Mouse (Mus musculus) heart, embryonic 13.5 days (tissue): ENCODE measurements around the gene Rfx4. TPM values are rescaled to one million over a fixed set of nuclear protein-coding genes. Genes with fewer than 3 reads are reported as not detected.

ENCODE experiments used
- ATAC-seq: fragments of 200-750 bp; cut with Nextera tagmentation; 2 replicates; pipeline ENCODE4 v1.8.0; 2017; ENCODE audit warnings: moderate TSS enrichment; ENCODE audit not compliant: insufficient number of reproducible peaks, low FRiP score, low TSS enrichment; ENCODE audit errors: extremely low read depth
- H3K27ac ChIP-seq: fragments of 300-500 bp; sonication (generic); replicated peaks from 2 replicates; pipeline ENCODE4 v1.5.1; 2015; ENCODE audit warnings: moderate library complexity, mild to moderate bottlenecking, inconsistent platforms
- H3K27me3 ChIP-seq: fragments of 300-500 bp; sonication (generic); replicated peaks from 2 replicates; pipeline ENCODE4 v1.6.1; 2015; ENCODE audit warnings: mild to moderate bottlenecking, inconsistent platforms
- H3K36me3 ChIP-seq: fragments of 300-500 bp; sonication (generic); 2 replicates; pipeline ENCODE4 v1.6.1; 2015; ENCODE audit warnings: mild to moderate bottlenecking, inconsistent platforms
- H3K4me1 ChIP-seq: fragments of 300-500 bp; sonication (generic); 2 replicates; pipeline ENCODE4 v1.6.1; 2015; ENCODE audit warnings: inconsistent platforms
- H3K4me2 ChIP-seq: fragments of 300-500 bp; sonication (generic); 2 replicates; pipeline ENCODE4 v1.6.1; 2015; ENCODE audit warnings: inconsistent platforms, mild to moderate bottlenecking, moderate library complexity
- H3K4me3 ChIP-seq: fragments of 300-500 bp; sonication (generic); 2 replicates; pipeline ENCODE4 v1.5.1; 2015; ENCODE audit warnings: moderate library complexity, mild to moderate bottlenecking, inconsistent platforms
- H3K9ac ChIP-seq: fragments of 300-500 bp; sonication (generic); 2 replicates; pipeline ENCODE4 v1.6.1; 2015; ENCODE audit warnings: inconsistent platforms, mild to moderate bottlenecking, moderate library complexity
- H3K9me3 ChIP-seq: fragments of 300-500 bp; sonication (generic); 2 replicates; pipeline ENCODE4 v1.6.1; 2016; ENCODE audit warnings: inconsistent platforms
- WGBS: fragments of 180-500 bp; shearing (Covaris S2); methylation state at CpG from one replicate; pipeline ENCODE4 v1.1.7; 2015; ENCODE audit warnings: mixed read lengths; 5-methylcytosine and 5-hydroxymethylcytosine counted together
- polyA plus RNA-seq: library from polyadenylated mRNA; unstranded; fragments of >200 nt; fragmentation: Nextera tagmentation; extraction: Ambion mirVana; gene quantifications from 2 replicates; pipeline ENCODE4 v1.2.1, GENCODE M21; 2015

The Rfx4 gene
- polyA plus RNA-seq, 1 experiment from 2014 or later, result not detected

DNA sequence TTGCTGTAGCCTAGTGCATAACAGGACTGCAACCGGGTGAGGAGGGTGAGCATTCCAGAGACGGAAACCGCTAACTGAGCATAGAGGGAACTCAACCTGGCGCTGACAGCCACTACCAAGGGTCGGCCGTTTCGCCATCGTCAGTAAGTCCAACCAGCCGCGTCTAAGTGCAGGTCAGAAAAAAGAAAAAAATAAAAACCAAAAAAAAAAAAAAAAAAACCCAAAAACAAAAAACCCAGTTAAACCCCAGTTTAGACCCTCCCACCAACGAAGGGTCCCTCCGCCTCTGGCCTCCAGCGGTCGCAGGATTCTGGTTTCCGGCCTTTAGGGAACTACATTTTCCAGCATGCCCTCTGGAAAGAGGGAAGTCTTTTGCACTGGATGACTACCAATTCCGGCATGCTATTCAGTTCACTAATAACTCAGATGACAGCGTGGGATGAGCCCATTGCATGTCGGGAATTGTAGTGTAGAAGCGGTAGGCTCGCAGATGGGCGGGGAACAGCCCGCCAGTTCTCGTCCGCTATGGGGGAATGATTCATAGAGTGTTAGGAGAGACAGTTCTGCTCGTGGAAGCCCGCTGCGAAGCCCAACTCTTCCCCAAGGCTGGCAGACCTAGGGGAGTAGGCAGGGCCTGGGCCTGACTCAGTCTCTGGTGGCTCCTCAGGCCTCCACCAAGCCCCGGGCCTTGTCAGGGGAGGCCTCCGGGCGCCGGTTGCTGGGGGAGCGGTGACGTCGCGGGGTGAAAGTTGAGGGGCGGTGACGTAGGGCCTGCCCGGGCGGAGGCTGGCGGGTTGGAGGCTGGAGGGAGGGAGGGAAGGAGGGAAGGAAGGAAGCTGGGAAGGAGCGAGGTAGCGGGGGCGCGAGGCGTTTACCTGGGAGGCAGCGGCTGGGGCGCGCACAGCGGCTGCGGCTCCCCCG is 161.2 kb downstream of the Rfx4 start, which contains the start of gene Ric8b:
Gene Ric8b (plus strand): TSS at position 807 of the 921 bp plus-strand sequence.
- no peaks in the 10 kb centered on the region for H3K27me3 ChIP-seq
- peak within 1 kb of the TSS; percentile 92 for H3K4me2 ChIP-seq
- peak; percentile 93 for ATAC-seq
- H3K9ac ChIP-seq, result peak within 1 kb of the TSS; percentile 93
- under 1% methylated on average over 51 of the region's 51 CpGs for WGBS
- peaks cover 31% of the 10 kb centered on the region for H3K4me1 ChIP-seq
- H3K9me3 ChIP-seq, result no peaks in the 10 kb centered on the region
- peak within 1 kb of the TSS; percentile 87 for H3K4me3 ChIP-seq
- H3K36me3 ChIP-seq, result no peaks in the 10 kb centered on the region
- peak within 1 kb of the TSS; percentile 97 for H3K27ac ChIP-seq

DNA sequence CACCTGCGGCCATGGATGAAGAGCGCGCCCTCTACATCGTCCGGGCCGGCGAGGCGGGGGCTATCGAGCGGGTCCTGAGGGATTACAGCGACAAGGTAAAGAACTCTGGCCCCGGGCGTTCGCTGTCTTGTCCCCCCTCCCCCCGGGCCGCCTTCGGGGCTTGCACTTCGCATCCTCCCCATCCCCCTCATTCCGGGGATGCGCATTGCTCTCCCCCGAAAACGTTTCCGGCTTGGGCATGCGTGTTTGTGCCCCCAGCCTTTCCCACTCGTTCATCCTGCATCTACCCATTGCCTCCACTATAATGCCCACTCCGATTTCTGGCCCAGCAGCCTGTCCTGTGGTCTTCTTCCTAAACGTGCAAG is 161.9 kb downstream of the Rfx4 start:
- Histone ChIP-seq H3K4me2 (peak overlapping the region; percentile 92), H3K4me1 (peaks cover 33% of the 10 kb centered on the region), H3K27me3 (no peaks in the 10 kb centered on the region), H3K9me3 (no peaks in the 10 kb centered on the region), H3K4me3 (peak overlapping the region; percentile 87), H3K27ac (peak overlapping the region; percentile 97), H3K36me3 (no peaks in the 10 kb centered on the region), H3K9ac (peak overlapping the region; percentile 93)
- ATAC-seq, result no peak
- WGBS, result under 1% methylated on average over 27 of the region's 27 CpGs

DNA sequence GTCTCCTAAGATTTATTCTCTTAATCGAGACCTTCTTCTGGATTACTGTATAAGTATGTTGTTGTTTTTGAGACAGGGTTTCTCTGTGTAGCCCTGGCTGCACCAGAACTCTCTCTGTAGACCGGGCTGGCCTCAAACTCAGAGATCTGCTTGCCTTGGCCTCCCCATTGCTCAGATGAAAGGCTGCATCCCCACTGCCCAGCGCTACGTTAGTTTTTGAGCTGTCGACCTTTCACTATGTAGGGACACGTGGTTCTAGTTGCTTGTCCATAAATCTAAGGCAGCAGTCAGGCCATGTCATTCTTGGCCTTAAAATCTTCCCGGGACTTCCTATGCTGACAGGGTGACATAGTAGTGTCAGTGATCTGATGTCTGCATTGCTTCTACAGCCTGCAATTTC is 170.5 kb downstream of the Rfx4 start:
- H3K36me3 ChIP-seq, result peaks cover 34% of the 10 kb centered on the region
- 82% methylated on average over 7 of the region's 7 CpGs for WGBS
- H3K9ac ChIP-seq, result no peak overlapping the region
- H3K4me3 ChIP-seq, result no peak overlapping the region
- H3K27ac ChIP-seq, result no peak overlapping the region
- ATAC-seq, result no peak
- no peaks in the 10 kb centered on the region for H3K9me3 ChIP-seq
- peaks cover 21% of the 10 kb centered on the region for H3K4me1 ChIP-seq
- no peaks in the 10 kb centered on the region for H3K27me3 ChIP-seq
- no peak overlapping the region for H3K4me2 ChIP-seq

DNA sequence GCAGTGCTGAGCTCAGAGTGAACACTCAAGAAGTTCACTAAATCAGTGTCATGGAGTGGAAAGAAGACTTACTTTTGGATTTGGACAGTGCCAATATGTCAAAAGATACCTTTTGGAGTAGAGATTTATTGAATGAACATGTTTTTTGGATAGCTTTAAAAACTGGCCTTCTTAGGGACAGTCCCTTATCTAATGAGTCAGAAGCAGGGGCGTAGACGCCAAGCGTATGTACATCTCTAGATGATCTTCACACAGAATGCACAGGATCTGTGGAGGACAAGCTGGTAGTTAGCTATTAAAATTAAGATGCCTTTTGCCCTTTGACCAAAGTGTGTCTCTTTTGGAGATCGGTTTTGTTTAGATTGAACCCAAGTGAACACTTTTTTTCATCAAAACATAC is 171.0 kb downstream of the Rfx4 start:
- no peak for ATAC-seq
- H3K4me3 ChIP-seq, result no peak overlapping the region
- no peak overlapping the region for H3K27ac ChIP-seq
- no peaks in the 10 kb centered on the region for H3K27me3 ChIP-seq
- peaks cover 34% of the 10 kb centered on the region for H3K36me3 ChIP-seq
- H3K9me3 ChIP-seq, result no peaks in the 10 kb centered on the region
- peaks cover 21% of the 10 kb centered on the region for H3K4me1 ChIP-seq
- H3K9ac ChIP-seq, result no peak overlapping the region
- 88% methylated on average over 4 of the region's 4 CpGs for WGBS
- H3K4me2 ChIP-seq, result no peak overlapping the region

DNA sequence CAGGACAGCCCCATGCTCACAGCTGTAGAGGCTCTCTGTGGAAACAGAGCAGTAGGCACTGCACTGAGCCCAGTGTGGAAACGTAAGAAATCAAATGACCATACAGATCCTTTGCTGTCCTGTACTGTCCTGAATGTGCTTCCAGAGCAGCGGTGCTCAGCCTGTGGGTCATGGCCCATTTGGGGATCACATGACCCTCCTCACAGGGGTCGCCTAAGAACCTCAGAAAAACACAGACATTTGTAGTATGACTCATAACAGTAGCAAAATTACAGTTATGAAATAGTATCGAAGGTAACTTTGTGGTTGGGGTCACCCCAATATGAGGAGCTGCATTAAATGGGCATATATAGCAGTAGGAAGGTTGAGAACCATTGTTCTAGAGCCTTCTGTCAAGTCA is 172.6 kb downstream of the Rfx4 start:
- H3K27me3 ChIP-seq, result no peaks in the 10 kb centered on the region
- 84% methylated on average over 4 of the region's 4 CpGs for WGBS
- no peak overlapping the region for H3K9ac ChIP-seq
- H3K4me2 ChIP-seq, result no peak overlapping the region
- ATAC-seq, result no peak
- H3K36me3 ChIP-seq, result peaks cover 34% of the 10 kb centered on the region
- H3K9me3 ChIP-seq, result no peaks in the 10 kb centered on the region
- H3K27ac ChIP-seq, result no peak overlapping the region
- H3K4me3 ChIP-seq, result no peak overlapping the region
- peaks cover 17% of the 10 kb centered on the region for H3K4me1 ChIP-seq

DNA sequence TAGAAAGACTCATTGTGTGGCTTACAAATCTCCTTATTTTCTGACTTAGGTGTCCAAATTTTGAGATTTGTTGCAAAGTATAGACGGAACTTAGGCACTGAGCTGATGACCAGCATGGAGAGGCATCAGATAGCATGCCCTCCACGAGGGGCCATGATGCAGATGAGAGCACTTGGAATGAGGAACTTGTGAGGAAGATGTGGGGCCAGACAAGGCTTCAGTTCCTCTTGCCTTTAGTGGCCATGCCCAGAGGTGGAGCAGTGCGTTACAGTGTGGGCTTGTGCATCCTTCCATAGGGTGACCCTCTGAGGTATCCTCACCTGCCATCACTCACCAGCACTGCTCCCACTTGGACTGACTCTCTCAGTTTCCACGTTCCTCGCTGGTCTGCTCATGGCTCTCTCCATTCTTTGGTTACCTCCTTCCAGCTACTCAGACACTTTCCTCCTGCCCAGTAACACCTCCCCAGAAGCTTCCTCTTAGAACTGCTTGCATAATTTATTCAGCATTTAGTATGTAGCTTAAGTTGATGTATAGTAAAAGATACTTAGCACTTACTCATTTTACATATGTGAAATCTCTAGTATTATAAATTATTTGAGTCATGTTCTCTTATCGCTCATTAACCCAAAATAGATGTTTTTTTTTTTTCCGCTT is 179.8 kb downstream of the Rfx4 start:
- H3K4me2 ChIP-seq, result no peak overlapping the region
- no peaks in the 10 kb centered on the region for H3K27me3 ChIP-seq
- WGBS, result 74% methylated on average over 7 of the region's 7 CpGs

DNA sequence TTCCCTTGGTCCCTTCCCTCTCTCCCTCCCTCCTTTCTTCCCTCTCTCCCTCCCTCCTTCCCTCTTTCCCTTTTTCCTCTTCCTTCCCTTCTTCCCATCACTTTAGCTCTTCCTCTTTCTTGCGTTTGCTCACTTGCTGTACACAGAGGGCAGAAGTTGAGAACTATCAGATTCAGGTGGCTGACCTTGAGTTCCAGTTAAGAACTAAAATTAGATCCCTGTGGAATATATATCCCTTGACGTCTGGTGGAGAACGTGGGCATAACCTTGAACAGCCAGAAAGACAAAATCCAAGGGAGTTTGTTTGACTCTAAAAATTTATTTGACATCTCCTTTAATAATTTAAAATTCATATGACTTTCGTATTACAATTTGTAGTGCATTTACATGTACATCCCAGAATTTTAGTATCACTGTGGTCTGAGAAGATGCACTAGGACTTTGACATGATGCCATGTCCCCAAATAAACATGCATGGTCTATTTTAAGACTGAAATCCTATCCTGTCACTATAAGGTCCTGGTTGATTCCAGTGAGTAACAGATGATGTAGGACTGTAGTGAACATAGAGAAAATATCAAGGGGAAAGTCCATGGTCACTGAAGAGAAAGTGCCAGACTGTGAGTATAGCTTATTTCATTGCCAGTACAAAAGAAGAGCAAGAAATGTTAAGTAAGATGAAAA is 181.1 kb downstream of the Rfx4 start:
- no peak for ATAC-seq
- Histone ChIP-seq H3K4me3 (no peak overlapping the region), H3K27ac (peak overlapping the region; percentile 65), H3K36me3 (peaks cover 7% of the 10 kb centered on the region; the same call in 1 of the 2 replicates), H3K4me2 (peak overlapping the region; percentile 23), H3K9ac (no peak overlapping the region), H3K27me3 (no peaks in the 10 kb centered on the region), H3K9me3 (no peaks in the 10 kb centered on the region), H3K4me1 (peaks cover 46% of the 10 kb centered on the region)
- 45% methylated on average over 4 of the region's 4 CpGs for WGBS

More for the DNA sequence above, 179.8 kb downstream of the Rfx4 start:
- Histone ChIP-seq H3K27ac (no peak overlapping the region), H3K36me3 (peaks cover 7% of the 10 kb centered on the region; the same call in 1 of the 2 replicates), H3K4me1 (peaks cover 46% of the 10 kb centered on the region), H3K9me3 (no peaks in the 10 kb centered on the region), H3K4me3 (no peak overlapping the region), H3K9ac (no peak overlapping the region)
- no peak for ATAC-seq

DNA sequence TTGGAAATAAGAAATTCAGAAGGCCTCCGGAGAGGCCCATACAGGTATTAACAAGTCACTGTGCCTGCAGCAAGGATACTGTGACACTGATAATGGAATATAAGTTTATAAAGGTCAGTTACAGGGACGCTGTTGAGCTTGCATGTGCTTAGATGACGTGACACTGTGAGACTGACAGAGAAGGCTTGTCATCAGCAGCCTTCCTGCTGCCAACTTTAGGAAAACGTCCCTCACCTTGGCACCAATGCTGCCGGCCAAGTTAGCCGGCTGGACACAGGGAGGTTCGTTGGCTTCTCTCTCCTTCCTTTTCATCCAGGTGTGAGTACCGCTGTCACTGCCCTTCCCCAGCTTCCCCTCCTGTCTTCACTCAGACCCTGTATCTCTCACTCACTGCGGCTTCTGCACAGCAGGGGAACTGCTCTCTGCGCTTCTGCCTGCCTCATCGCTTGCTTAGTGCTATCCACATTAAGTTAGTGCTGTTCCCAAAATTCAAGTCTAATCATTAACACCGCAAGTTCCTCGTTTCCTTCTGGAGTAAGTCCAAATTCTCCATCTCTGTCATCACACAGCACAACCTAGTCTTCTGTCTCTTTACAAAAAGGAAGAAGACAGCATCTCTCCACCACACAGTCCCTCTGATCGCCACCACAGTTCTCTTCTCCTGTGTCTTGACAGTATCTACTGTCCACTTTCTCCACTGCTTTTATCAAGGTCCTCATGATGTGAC is 182.4 kb downstream of the Rfx4 start:
- H3K27ac ChIP-seq, result peak overlapping the region; percentile 61; the same call in 1 of the 2 replicates
- H3K36me3 ChIP-seq, result peaks cover 7% of the 10 kb centered on the region; the same call in 1 of the 2 replicates
- H3K4me2 ChIP-seq, result no peak overlapping the region
- 56% methylated on average over 14 of the region's 14 CpGs for WGBS
- ATAC-seq, result no peak
- H3K9me3 ChIP-seq, result no peaks in the 10 kb centered on the region
- peak overlapping the region; percentile 25; the same call in 1 of the 2 replicates for H3K9ac ChIP-seq
- H3K4me1 ChIP-seq, result peaks cover 51% of the 10 kb centered on the region
- no peak overlapping the region for H3K4me3 ChIP-seq
- H3K27me3 ChIP-seq, result no peaks in the 10 kb centered on the region

DNA sequence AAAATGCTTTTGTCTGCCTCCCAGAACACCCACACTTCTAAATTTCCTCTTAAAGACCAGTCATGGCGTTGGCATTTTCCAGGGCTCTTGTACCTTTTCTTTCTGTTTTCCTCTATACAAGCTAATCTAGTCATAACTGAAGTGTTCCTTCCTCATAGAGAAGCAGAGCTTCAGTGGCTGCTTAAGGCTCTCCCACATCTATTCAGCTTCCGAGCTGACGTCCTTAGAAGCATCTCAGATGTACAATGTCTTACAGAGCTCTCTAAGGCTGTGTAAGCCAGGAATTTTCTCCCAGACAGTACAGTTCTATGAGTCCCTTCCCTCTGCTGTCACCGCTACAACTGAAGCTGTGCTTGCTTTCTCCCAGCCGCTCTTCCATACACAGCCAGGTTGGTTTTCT is 183.0 kb downstream of the Rfx4 start:
- peaks cover 7% of the 10 kb centered on the region; the same call in 1 of the 2 replicates for H3K36me3 ChIP-seq
- WGBS, result 76% methylated on average over 5 of the region's 5 CpGs
- no peak overlapping the region for H3K4me2 ChIP-seq
- H3K4me1 ChIP-seq, result peaks cover 51% of the 10 kb centered on the region
- no peaks in the 10 kb centered on the region for H3K27me3 ChIP-seq
- no peak for ATAC-seq
- peak overlapping the region; percentile 20; the same call in 1 of the 2 replicates for H3K27ac ChIP-seq
- no peaks in the 10 kb centered on the region for H3K9me3 ChIP-seq
- peak overlapping the region; percentile 47; the same call in 1 of the 2 replicates for H3K9ac ChIP-seq
- H3K4me3 ChIP-seq, result no peak overlapping the region

DNA sequence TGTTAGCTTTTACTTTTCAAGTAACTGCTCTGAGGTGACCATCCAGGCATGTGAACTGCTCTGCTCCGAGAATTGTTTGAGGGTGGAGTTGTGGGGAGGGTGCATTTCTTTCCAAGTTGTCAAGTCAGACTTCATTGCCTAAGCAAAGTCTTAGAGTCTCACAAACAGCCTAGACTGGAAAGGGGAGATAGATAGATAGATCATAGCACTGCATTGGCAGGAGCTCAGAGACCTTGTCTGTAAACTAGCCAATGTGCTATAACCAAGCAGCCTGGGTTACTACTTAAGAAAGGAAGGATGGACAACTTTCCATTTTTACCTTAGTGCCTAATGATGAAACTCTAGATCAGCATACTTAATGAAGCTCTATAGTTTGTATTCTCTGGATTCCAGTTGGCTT is 184.5 kb downstream of the Rfx4 start:
- H3K4me2 ChIP-seq, result no peak overlapping the region
- H3K9me3 ChIP-seq, result no peaks in the 10 kb centered on the region
- ATAC-seq, result no peak
- H3K36me3 ChIP-seq, result peaks cover 7% of the 10 kb centered on the region; the same call in 1 of the 2 replicates
- no peaks in the 10 kb centered on the region for H3K27me3 ChIP-seq
- no peak overlapping the region for H3K9ac ChIP-seq
- WGBS, result 77% methylated on average over 1 of the region's 1 CpGs
- peaks cover 43% of the 10 kb centered on the region for H3K4me1 ChIP-seq
- no peak overlapping the region for H3K27ac ChIP-seq
- no peak overlapping the region for H3K4me3 ChIP-seq
